Mouse (Mus musculus): ENCODE data around the gene Parp2. TPM values are rescaled to one million over a fixed set of nuclear protein-coding genes. Genes with fewer than 3 reads are reported as not detected.

The Parp2 gene
- polyA plus RNA-seq, 1 experiment from 2014 or later: 45.2 TPM

Other genes with a start within 250 kb of the Parp2 start
- gene Olfr744, start 193.0 kb upstream of the Parp2 start, polyA plus RNA-seq (2014; fragmentation: Nextera tagmentation; extraction: Ambion mirVana): not detected in 2 replicates
- gene Olfr745, start 168.5 kb upstream of the Parp2 start, polyA plus RNA-seq (2014; fragmentation: Nextera tagmentation; extraction: Ambion mirVana): not detected in 2 replicates
- not detected in 2 replicates for gene Olfr746, start 160.8 kb upstream of the Parp2 start, polyA plus RNA-seq (2014; fragmentation: Nextera tagmentation; extraction: Ambion mirVana)
- not detected in 2 replicates for gene Olfr747, start 114.6 kb upstream of the Parp2 start, polyA plus RNA-seq (2014; fragmentation: Nextera tagmentation; extraction: Ambion mirVana)
- not detected in 2 replicates for gene Olfr748, start 100.5 kb upstream of the Parp2 start, polyA plus RNA-seq (2014; fragmentation: Nextera tagmentation; extraction: Ambion mirVana)
- gene Olfr749, start 62.7 kb upstream of the Parp2 start, polyA plus RNA-seq (2014; fragmentation: Nextera tagmentation; extraction: Ambion mirVana): not detected in 2 replicates
- gene Ttc5, start 22.3 kb upstream of the Parp2 start, polyA plus RNA-seq (2014; fragmentation: Nextera tagmentation; extraction: Ambion mirVana): 51.7 and 55.8 TPM in 2 replicates
- not detected in 2 replicates for gene Ccnb1ip1, start 109 bp upstream of the Parp2 start, polyA plus RNA-seq (2014; fragmentation: Nextera tagmentation; extraction: Ambion mirVana)
- gene Tep1, start 62.7 kb downstream of the Parp2 start, polyA plus RNA-seq (2014; fragmentation: Nextera tagmentation; extraction: Ambion mirVana): 4.4 and 6.5 TPM in 2 replicates
- gene Klhl33, start 89.7 kb downstream of the Parp2 start, polyA plus RNA-seq (2014; fragmentation: Nextera tagmentation; extraction: Ambion mirVana): 0.11 TPM in 1 of 2 replicates, not detected in the other
- gene Osgep, start 117.1 kb downstream of the Parp2 start, polyA plus RNA-seq (2014; fragmentation: Nextera tagmentation; extraction: Ambion mirVana): 124 and 136 TPM in 2 replicates
- gene Apex1, start 117.1 kb downstream of the Parp2 start, polyA plus RNA-seq (2014; fragmentation: Nextera tagmentation; extraction: Ambion mirVana): 177 and 188 TPM in 2 replicates
- 30.3 and 33.6 TPM in 2 replicates for gene Pip4p1, start 123.0 kb downstream of the Parp2 start, polyA plus RNA-seq (2014; fragmentation: Nextera tagmentation; extraction: Ambion mirVana)
- 46.6 and 49.6 TPM in 2 replicates for gene Pnp, start 123.2 kb downstream of the Parp2 start, polyA plus RNA-seq (2014; fragmentation: Nextera tagmentation; extraction: Ambion mirVana)
- gene Gm49342, start 136.7 kb downstream of the Parp2 start, polyA plus RNA-seq (2014; fragmentation: Nextera tagmentation; extraction: Ambion mirVana): not detected in 2 replicates
- 0.47 and 0.61 TPM in 2 replicates for gene Pnp2, start 148.2 kb downstream of the Parp2 start, polyA plus RNA-seq (2014; fragmentation: Nextera tagmentation; extraction: Ambion mirVana)
- gene Rnase10, start 199.9 kb downstream of the Parp2 start, polyA plus RNA-seq (2014; fragmentation: Nextera tagmentation; extraction: Ambion mirVana): 0.23 and 0.24 TPM in 2 replicates
- not detected in 2 replicates for gene Rnase9, start 234.0 kb downstream of the Parp2 start, polyA plus RNA-seq (2014; fragmentation: Nextera tagmentation; extraction: Ambion mirVana)
- gene Rnase11, start 242.3 kb downstream of the Parp2 start, polyA plus RNA-seq (2014; fragmentation: Nextera tagmentation; extraction: Ambion mirVana): not detected in 2 replicates
- gene Rnase12, start 249.8 kb downstream of the Parp2 start, polyA plus RNA-seq (2014; fragmentation: Nextera tagmentation; extraction: Ambion mirVana): 0.46 TPM in 1 of 2 replicates, not detected in the other

Measured in heart, embryonic 11.5 days (tissue).